Mouse (Mus musculus) megakaryocyte progenitor cell, adult 5-6 weeks (primary cell): ENCODE results near the gene Scoc. TPM values are rescaled to one million over a fixed set of nuclear protein-coding genes. Genes with fewer than 3 reads are reported as not detected.

Source experiments
- ATAC-seq: replicated peaks from 2 replicates; pipeline ENCODE4 v1.8.0; 2016; ENCODE audit warnings: mild to moderate bottlenecking, moderate TSS enrichment, inconsistent platforms; ENCODE audit not compliant: poor library complexity
- total RNA-seq, 2 experiments: library from RNA; stranded (forward) in 1 of 2; stranded (reverse) in 1 of 2; fragments of 157-497, 149-512 nt in 1 of 2; fragments of 200-1000 nt in 1 of 2; gene quantifications; 2 replicates each; pipeline versions ENCODE4 v1.2.3 to v1.2.4; 2015 to 2017

Gene Scoc
- total RNA-seq, 2 experiments from 2014 or later, result 27.9 to 70.9 TPM

- ATAC-seq, result peak; percentile 74
Observed at GRCm38 (mm10) chr8:83405548-83405947, 52.6 kb downstream of the Scoc start.

DNA sequence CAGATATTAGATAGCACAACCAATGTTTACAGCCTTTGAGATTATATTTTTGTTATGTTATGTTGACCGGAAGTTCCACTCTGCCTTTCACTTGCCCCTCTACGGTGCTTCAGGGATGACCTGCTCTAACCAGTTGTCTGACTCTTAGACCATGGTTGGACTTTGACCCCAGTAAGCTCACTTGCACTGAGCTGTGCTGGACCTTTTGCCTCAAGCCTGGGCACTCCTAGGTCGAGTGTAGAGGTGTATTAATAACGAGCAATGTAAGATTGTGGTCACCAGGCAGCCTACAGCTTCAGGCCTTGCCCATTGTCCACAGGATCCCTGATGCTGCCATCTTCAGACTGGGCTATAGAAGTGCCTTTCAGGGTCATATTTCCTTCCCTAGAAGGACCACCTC lies 60.5 kb downstream of the Scoc start:
- ATAC-seq, result no peak

DNA sequence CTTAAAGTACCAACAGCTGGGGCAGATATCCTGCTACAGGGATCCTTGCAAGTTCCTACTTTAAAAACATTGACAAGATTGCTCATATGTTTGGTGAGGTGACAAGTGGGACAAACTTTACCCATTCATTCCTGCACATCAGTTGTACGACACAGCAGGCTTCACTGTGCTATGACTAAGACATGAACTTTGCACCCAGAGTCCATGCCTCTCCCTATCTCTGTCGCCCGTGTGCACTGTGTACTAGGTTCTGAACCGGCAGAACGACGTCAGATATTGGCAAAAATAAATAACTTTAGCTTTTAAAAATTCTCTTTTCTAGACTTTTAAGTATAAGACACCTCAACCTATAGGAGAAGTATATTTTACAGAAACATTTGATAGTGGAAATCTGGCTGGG lies 61.5 kb downstream of the Scoc start:
- ATAC-seq, result no peak

DNA sequence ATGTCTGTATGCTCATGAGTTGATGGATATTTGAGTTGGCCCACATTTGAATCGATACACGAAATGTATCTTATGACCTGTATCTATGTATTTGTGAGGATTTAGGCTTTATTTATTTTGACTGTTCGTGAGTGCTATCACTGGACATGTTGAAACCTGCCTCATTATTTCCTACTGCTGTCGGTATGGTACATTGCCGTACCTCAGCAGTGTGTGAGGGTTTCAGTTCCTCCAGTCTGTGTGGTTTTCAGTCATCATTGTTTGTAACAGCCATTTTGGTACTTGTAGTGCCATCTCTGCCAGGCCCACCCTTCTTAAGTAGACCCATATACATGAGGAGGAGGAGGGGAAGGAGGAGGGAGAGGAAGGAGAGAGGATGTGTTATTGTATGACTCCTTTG lies 63.9 kb downstream of the Scoc start:
- no peak for ATAC-seq

DNA sequence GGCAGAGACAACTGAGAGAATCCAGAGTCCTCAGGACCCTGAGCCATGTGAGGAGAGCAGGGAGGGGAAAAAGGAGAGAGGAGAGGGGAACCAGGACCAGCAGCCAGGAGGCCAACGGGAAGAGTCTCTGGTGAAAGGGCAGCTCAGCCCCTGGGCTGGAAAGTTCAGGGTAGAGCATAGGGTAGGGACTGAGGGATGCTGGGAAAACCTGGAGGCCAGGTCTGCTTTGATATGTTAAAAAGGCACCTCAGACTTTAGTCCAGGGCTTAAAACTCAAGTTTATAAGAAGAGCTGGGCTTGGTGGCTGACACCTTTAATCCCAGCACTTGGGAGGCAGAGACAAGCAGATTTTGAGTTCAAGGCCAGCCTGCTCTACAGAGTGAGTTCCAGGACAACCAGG lies 65.7 kb downstream of the Scoc start:
- no peak for ATAC-seq

- ATAC-seq, result no peak
Observed at GRCm38 (mm10) chr8:83390006-83390701, 68.0 kb downstream of the Scoc start.

DNA sequence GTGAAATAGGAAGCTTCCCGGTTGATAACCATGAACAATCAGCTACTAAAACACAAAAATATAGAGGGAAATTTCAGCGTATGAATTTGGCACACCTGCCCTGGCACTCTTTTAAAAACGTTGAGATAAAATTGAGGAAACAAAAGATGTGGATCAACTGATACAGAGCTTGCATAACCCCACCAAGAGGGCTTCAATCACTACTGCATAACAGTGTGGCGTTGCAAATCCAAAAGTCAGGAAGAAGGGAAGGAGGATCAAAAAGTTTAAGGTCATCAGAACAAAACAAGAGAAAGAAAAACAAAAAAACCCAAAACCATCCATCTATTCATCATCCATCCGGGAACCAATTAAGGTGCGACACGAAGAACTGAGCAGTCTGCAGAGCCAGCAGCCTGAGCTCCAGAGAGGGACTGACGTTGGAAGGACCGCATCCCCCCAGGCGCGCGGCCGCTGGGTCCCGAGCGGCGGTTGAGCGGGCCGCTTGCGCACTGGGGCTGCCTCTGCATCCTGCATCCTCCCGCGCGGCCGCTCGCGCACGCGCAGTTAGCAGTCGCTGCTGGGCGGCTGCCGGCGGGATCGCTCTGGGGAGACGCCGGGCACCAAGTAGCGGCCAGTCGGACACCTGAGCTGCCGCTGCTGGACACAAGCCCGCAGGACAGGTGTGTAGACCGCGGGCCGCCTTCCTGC lies 68.7 kb downstream of the Scoc start, which contains the start of gene Clgn:
Gene Clgn, plus strand, starts transcription at position 552 of the 690 bp plus-strand sequence.
- ATAC-seq, result peak; percentile 79

DNA sequence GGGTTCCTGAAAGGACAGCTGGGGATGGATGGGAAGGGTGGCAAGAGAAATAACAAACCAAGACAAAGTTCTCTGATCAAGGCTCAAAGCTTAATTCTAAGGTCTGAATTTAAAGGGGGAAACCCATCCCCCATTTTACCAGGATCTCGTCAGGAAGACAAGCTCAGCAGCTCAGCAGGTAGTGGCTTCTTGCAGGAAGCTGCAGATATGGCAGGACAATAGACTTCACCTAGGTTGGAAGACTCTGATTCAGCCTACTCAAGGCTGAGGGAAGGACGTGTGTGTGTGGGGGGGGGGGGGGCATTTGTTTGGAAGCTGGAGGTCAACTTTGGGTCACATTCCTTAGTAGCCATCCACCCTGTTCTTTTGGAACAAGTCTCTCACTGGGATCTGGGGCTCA lies 75.3 kb downstream of the Scoc start:
- ATAC-seq, result no peak

DNA sequence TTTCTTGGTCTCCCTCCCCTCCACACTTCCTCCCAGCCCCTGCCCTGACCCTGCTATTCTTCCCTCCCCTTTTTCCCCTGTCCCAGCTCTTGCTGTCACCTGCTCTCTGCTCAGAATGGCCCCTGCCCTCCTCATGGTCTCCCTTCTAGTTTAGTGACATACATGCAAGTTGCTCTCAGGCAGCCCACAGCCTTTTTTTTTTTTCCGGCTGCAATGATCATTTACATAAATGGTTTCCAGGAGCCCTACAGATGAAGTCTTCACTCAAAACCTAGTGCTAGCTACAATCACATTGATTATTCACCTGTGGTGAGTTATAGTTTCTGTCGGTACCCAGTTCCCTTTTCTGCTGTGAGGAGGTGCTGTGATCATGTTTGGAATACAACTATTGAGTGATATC lies 77.2 kb downstream of the Scoc start:
- no peak for ATAC-seq

GRCm38 (mm10) chr8:83380141-83380540 lies 78.0 kb downstream of the Scoc start:
- no peak for ATAC-seq

Other genes starting within 250 kb of the Scoc start
- not detected in 2 replicates for gene Ucp1, start 168.0 kb downstream of the Scoc start, total RNA-seq (2015)
- gene Ucp1, start 168.0 kb downstream of the Scoc start, total RNA-seq (2017), result not detected in 2 replicates
- 12.6 and 13.5 TPM in 2 replicates for gene Elmod2, start 125.9 kb downstream of the Scoc start, total RNA-seq (2015)
- 18.4 and 29.3 TPM in 2 replicates for gene Elmod2, start 125.9 kb downstream of the Scoc start, total RNA-seq (2017)
- gene Mgat4d, start 109.9 kb downstream of the Scoc start, total RNA-seq (2015), result not detected in 2 replicates
- not detected in 2 replicates for gene Mgat4d, start 109.9 kb downstream of the Scoc start, total RNA-seq (2017)
- 0.05 TPM in 1 of 2 replicates, not detected in the other for gene Clgn, start 68.5 kb downstream of the Scoc start, total RNA-seq (2015)
- not detected in 2 replicates for gene Clgn, start 68.5 kb downstream of the Scoc start, total RNA-seq (2017)
- gene Olfr370, start 77.4 kb upstream of the Scoc start, total RNA-seq (2015), result not detected in 2 replicates
- not detected in 2 replicates for gene Olfr370, start 77.4 kb upstream of the Scoc start, total RNA-seq (2017)
- 158 and 163 TPM in 2 replicates for gene Ndufb7, start 108.3 kb upstream of the Scoc start, total RNA-seq (2015)
- gene Ndufb7, start 108.3 kb upstream of the Scoc start, total RNA-seq (2017), result 252 and 255 TPM in 2 replicates
- gene Tecr, start 149.6 kb upstream of the Scoc start, total RNA-seq (2015), result 363 and 424 TPM in 2 replicates
- gene Tecr, start 149.6 kb upstream of the Scoc start, total RNA-seq (2017), result 324 and 345 TPM in 2 replicates
- gene Dnajb1, start 149.8 kb upstream of the Scoc start, total RNA-seq (2015), result 45.5 and 47.6 TPM in 2 replicates
- gene Dnajb1, start 149.8 kb upstream of the Scoc start, total RNA-seq (2017), result 26.2 and 28.0 TPM in 2 replicates
- 14.7 and 19.0 TPM in 2 replicates for gene Gipc1, start 194.3 kb upstream of the Scoc start, total RNA-seq (2015)
- 14.3 and 17.8 TPM in 2 replicates for gene Gipc1, start 194.3 kb upstream of the Scoc start, total RNA-seq (2017)
- 0.10 TPM in 1 of 2 replicates, not detected in the other for gene Ptger1, start 208.3 kb upstream of the Scoc start, total RNA-seq (2015)
- 0.87 and 1.6 TPM in 2 replicates for gene Ptger1, start 208.3 kb upstream of the Scoc start, total RNA-seq (2017)
- gene Pkn1, start 240.8 kb upstream of the Scoc start, total RNA-seq (2015), result 31.5 and 31.6 TPM in 2 replicates
- 62.5 and 78.8 TPM in 2 replicates for gene Pkn1, start 240.8 kb upstream of the Scoc start, total RNA-seq (2017)